Mouse (Mus musculus) retina, adult 2 months (tissue): ENCODE measurements at regions not wholly inside any gene's neighbourhood (a gene's known extent, or its start where the extent isn't known, plus 50 kb on each side); places are given as distances from the start of the nearest gene placed in this dataset.

Experiments used
- DNase-seq: peaks from one replicate; pipeline ENCODE4 v3.0.0-alpha.2; 2012; ENCODE audit warnings: low read depth, low spot score

- DNase-seq, result no peak
Measured at GRCm38 (mm10) chr13:37562652-37563051, 215.5 kb upstream of the Rreb1 start.

- DNase-seq, result no peak
Measured at GRCm38 (mm10) chr13:37569051-37569450, 209.1 kb upstream of the Rreb1 start.

GRCm38 (mm10) chr13:37569486-37569885 is 208.7 kb upstream of the Rreb1 start:
- DNase-seq, result no peak

- no peak for DNase-seq
Measured at GRCm38 (mm10) chr13:37572983-37573382, 205.2 kb upstream of the Rreb1 start.

- no peak for DNase-seq
Measured at GRCm38 (mm10) chr13:37579231-37579630, 199.0 kb upstream of the Rreb1 start.

GRCm38 (mm10) chr13:37579775-37580174 is 198.4 kb upstream of the Rreb1 start:
- no peak for DNase-seq

- no peak for DNase-seq
Measured at GRCm38 (mm10) chr13:37580806-37581205, 197.4 kb upstream of the Rreb1 start.

GRCm38 (mm10) chr13:37581374-37581773 is 196.8 kb upstream of the Rreb1 start:
- no peak for DNase-seq

GRCm38 (mm10) chr13:37585476-37585875 is 192.7 kb upstream of the Rreb1 start:
- no peak for DNase-seq

GRCm38 (mm10) chr13:37586511-37586910 is 191.7 kb upstream of the Rreb1 start:
- DNase-seq, result no peak

GRCm38 (mm10) chr13:37587911-37588310 is 190.3 kb upstream of the Rreb1 start:
- DNase-seq, result no peak

GRCm38 (mm10) chr13:37588528-37589176 is 189.5 kb upstream of the Rreb1 start:
- DNase-seq, result no peak

GRCm38 (mm10) chr13:37592149-37592548 is 186.1 kb upstream of the Rreb1 start:
- no peak for DNase-seq

GRCm38 (mm10) chr13:37595196-37595595 is 183.0 kb upstream of the Rreb1 start:
- no peak for DNase-seq

- no peak for DNase-seq
Measured at GRCm38 (mm10) chr13:37597575-37597974, 180.6 kb upstream of the Rreb1 start.

GRCm38 (mm10) chr13:37598165-37598775 is 179.9 kb upstream of the Rreb1 start:
- no peak for DNase-seq

- DNase-seq, result no peak
Measured at GRCm38 (mm10) chr13:37599679-37600078, 178.5 kb upstream of the Rreb1 start.

- DNase-seq, result no peak
Measured at GRCm38 (mm10) chr13:37600172-37600571, 178.0 kb upstream of the Rreb1 start.

- no peak for DNase-seq
Measured at GRCm38 (mm10) chr13:37601068-37601467, 177.1 kb upstream of the Rreb1 start.

- DNase-seq, result no peak
Measured at GRCm38 (mm10) chr13:37602256-37602655, 175.9 kb upstream of the Rreb1 start.

GRCm38 (mm10) chr13:37603226-37603994 is 174.8 kb upstream of the Rreb1 start:
- no peak for DNase-seq

- no peak for DNase-seq
Measured at GRCm38 (mm10) chr13:37606250-37606649, 171.9 kb upstream of the Rreb1 start.

- DNase-seq, result no peak
Measured at GRCm38 (mm10) chr13:37609085-37609484, 169.1 kb upstream of the Rreb1 start.
